Mouse (Mus musculus): ENCODE data around the gene Fam184a. TPM values are rescaled to one million over a fixed set of nuclear protein-coding genes. Genes with fewer than 3 reads are reported as not detected.
A peak's percentile ranks its signal among the peaks of the same experiment; 100 is the strongest.

Fam184a gene
- polyA plus RNA-seq, 1 experiment from 2014 or later = 8.5 TPM

- H3K36me3 ChIP-seq = no peaks in the 10 kb centered on the region
- H3K9ac ChIP-seq = peak overlapping the region; percentile 74
- peak overlapping the region; percentile 60 for H3K4me2 ChIP-seq (replicated peaks)
- H3K27ac ChIP-seq = peak overlapping the region; percentile 75
- 1% methylated on average over 67 of the region's 67 CpGs for WGBS
- no peaks in the 10 kb centered on the region for H3K27me3 ChIP-seq (replicated peaks)
- ATAC-seq (ENCODE audit: low FRiP score, low read depth) = peak; percentile 88
- H3K4me3 ChIP-seq = peak overlapping the region; percentile 76
- no peaks in the 10 kb centered on the region for H3K4me1 ChIP-seq
- H3K9me3 ChIP-seq = no peaks in the 10 kb centered on the region
Measured at GRCm38 (mm10) chr10:53629247-53629917, 121.5 kb downstream of the Fam184a start.

GRCm38 (mm10) chr10:53615850-53616616 is 134.9 kb downstream of the Fam184a start:
- H3K27ac ChIP-seq = no peak overlapping the region
- H3K9me3 ChIP-seq = no peaks in the 10 kb centered on the region
- H3K4me3 ChIP-seq = no peak overlapping the region
- H3K4me1 ChIP-seq = no peaks in the 10 kb centered on the region
- H3K36me3 ChIP-seq = peaks cover 29% of the 10 kb centered on the region
- ATAC-seq (ENCODE audit: low FRiP score, low read depth) = no peak
- H3K4me2 ChIP-seq (replicated peaks) = no peak overlapping the region
- no peaks in the 10 kb centered on the region for H3K27me3 ChIP-seq (replicated peaks)
- WGBS = 92% methylated on average over 8 of the region's 8 CpGs
- no peak overlapping the region for H3K9ac ChIP-seq

- 78% methylated on average over 1 of the region's 1 CpGs for WGBS
- Histone ChIP-seq H3K9ac (no peak overlapping the region), H3K36me3 (peaks cover 41% of the 10 kb centered on the region), H3K4me3 (no peak overlapping the region), H3K4me2 (replicated peaks) (no peak overlapping the region), H3K27ac (no peak overlapping the region), H3K27me3 (replicated peaks) (no peaks in the 10 kb centered on the region), H3K4me1 (no peaks in the 10 kb centered on the region), H3K9me3 (no peaks in the 10 kb centered on the region)
- ATAC-seq (ENCODE audit: low FRiP score, low read depth) = no peak
Measured at GRCm38 (mm10) chr10:53613955-53614354, 137.0 kb downstream of the Fam184a start.

GRCm38 (mm10) chr10:53612172-53612571 is 138.8 kb downstream of the Fam184a start:
- Histone ChIP-seq H3K9me3 (no peaks in the 10 kb centered on the region), H3K9ac (no peak overlapping the region), H3K4me1 (no peaks in the 10 kb centered on the region), H3K36me3 (peaks cover 52% of the 10 kb centered on the region), H3K4me3 (no peak overlapping the region), H3K4me2 (replicated peaks) (no peak overlapping the region), H3K27ac (no peak overlapping the region), H3K27me3 (replicated peaks) (no peaks in the 10 kb centered on the region)
- 61% methylated on average over 1 of the region's 1 CpGs for WGBS
- ATAC-seq (ENCODE audit: low FRiP score, low read depth) = no peak

GRCm38 (mm10) chr10:53608274-53608673 is 142.6 kb downstream of the Fam184a start:
- Histone ChIP-seq H3K4me3 (no peak overlapping the region), H3K4me2 (replicated peaks) (no peak overlapping the region), H3K27me3 (replicated peaks) (no peaks in the 10 kb centered on the region), H3K9me3 (no peaks in the 10 kb centered on the region), H3K27ac (no peak overlapping the region), H3K4me1 (no peaks in the 10 kb centered on the region), H3K9ac (no peak overlapping the region), H3K36me3 (peaks cover 58% of the 10 kb centered on the region)
- ATAC-seq (ENCODE audit: low FRiP score, low read depth) = no peak
- WGBS = 83% methylated on average over 2 of the region's 2 CpGs

GRCm38 (mm10) chr10:53605328-53605727 is 145.6 kb downstream of the Fam184a start:
- Histone ChIP-seq H3K27ac (no peak overlapping the region), H3K9ac (no peak overlapping the region), H3K4me3 (no peak overlapping the region), H3K4me2 (replicated peaks) (no peak overlapping the region), H3K36me3 (peaks cover 52% of the 10 kb centered on the region), H3K4me1 (no peaks in the 10 kb centered on the region), H3K27me3 (replicated peaks) (no peaks in the 10 kb centered on the region), H3K9me3 (no peaks in the 10 kb centered on the region)
- WGBS = 83% methylated on average over 2 of the region's 2 CpGs
- no peak for ATAC-seq (ENCODE audit: low FRiP score, low read depth)

GRCm38 (mm10) chr10:53598821-53599220 is 152.1 kb downstream of the Fam184a start:
- Histone ChIP-seq H3K27ac (no peak overlapping the region), H3K4me3 (peak overlapping the region; percentile 19), H3K9ac (no peak overlapping the region), H3K27me3 (replicated peaks) (no peaks in the 10 kb centered on the region), H3K4me2 (replicated peaks) (peak overlapping the region; percentile 49), H3K36me3 (peaks cover 9% of the 10 kb centered on the region; the same call in 1 of the 2 replicates), H3K9me3 (no peaks in the 10 kb centered on the region), H3K4me1 (peaks cover 9% of the 10 kb centered on the region; the same call in 1 of the 2 replicates)
- no peak for ATAC-seq (ENCODE audit: low FRiP score, low read depth)
- 57% methylated on average over 5 of the region's 5 CpGs for WGBS

GRCm38 (mm10) chr10:53597121-53597881 is 153.6 kb downstream of the Fam184a start:
- 1% methylated on average over 98 of the region's 99 CpGs for WGBS

GRCm38 (mm10) chr10:53596677-53597120 is 154.2 kb downstream of the Fam184a start, which contains the start of gene Asf1a:
TSS of gene Asf1a (plus strand) at chr10:53596757.
- no peaks in the 10 kb centered on the region for H3K27me3 ChIP-seq (replicated peaks)
- ATAC-seq (ENCODE audit: low FRiP score, low read depth) = peak; percentile 97
- H3K4me2 ChIP-seq (replicated peaks) = peak within 1 kb of the TSS; percentile 68
- H3K36me3 ChIP-seq = no peaks in the 10 kb centered on the region; the same call in 1 of the 2 replicates
- peak within 1 kb of the TSS; percentile 96 for H3K4me3 ChIP-seq
- no peaks in the 10 kb centered on the region for H3K9me3 ChIP-seq
- WGBS = under 1% methylated on average over 52 of the region's 52 CpGs
- H3K9ac ChIP-seq = peak within 1 kb of the TSS; percentile 97
- peak within 1 kb of the TSS; percentile 89 for H3K27ac ChIP-seq
- peaks cover 9% of the 10 kb centered on the region; the same call in 1 of the 2 replicates for H3K4me1 ChIP-seq

More at GRCm38 (mm10) chr10:53597121-53597881, 153.6 kb downstream of the Fam184a start:
- Histone ChIP-seq H3K36me3 (no peaks in the 10 kb centered on the region; the same call in 1 of the 2 replicates), H3K4me1 (peaks cover 9% of the 10 kb centered on the region; the same call in 1 of the 2 replicates), H3K27ac (peak overlapping the region; percentile 89), H3K9me3 (no peaks in the 10 kb centered on the region), H3K4me3 (peak overlapping the region; percentile 96), H3K27me3 (replicated peaks) (no peaks in the 10 kb centered on the region), H3K4me2 (replicated peaks) (peak overlapping the region; percentile 68), H3K9ac (peak overlapping the region; percentile 97)
- peak; percentile 54 for ATAC-seq (ENCODE audit: low FRiP score, low read depth)

GRCm38 (mm10) chr10:53595744-53596676 is 154.9 kb downstream of the Fam184a start:
- H3K9me3 ChIP-seq = no peaks in the 10 kb centered on the region
- peak overlapping the region; percentile 96 for H3K4me3 ChIP-seq
- 9% methylated on average over 27 of the region's 27 CpGs for WGBS
- H3K36me3 ChIP-seq = no peaks in the 10 kb centered on the region
- no peaks in the 10 kb centered on the region for H3K27me3 ChIP-seq (replicated peaks)
- peak overlapping the region; percentile 67 for H3K9ac ChIP-seq
- peaks cover 9% of the 10 kb centered on the region; the same call in 1 of the 2 replicates for H3K4me1 ChIP-seq
- peak overlapping the region; percentile 65 for H3K4me2 ChIP-seq (replicated peaks)
- H3K27ac ChIP-seq = peak overlapping the region; percentile 89
- ATAC-seq (ENCODE audit: low FRiP score, low read depth) = peak; percentile 93

GRCm38 (mm10) chr10:53585777-53586176 is 165.1 kb downstream of the Fam184a start:
- no peak for ATAC-seq (ENCODE audit: low FRiP score, low read depth)
- no peaks in the 10 kb centered on the region for H3K9me3 ChIP-seq
- no peak overlapping the region for H3K9ac ChIP-seq
- H3K27me3 ChIP-seq (replicated peaks) = no peaks in the 10 kb centered on the region
- H3K27ac ChIP-seq = no peak overlapping the region
- no peak overlapping the region for H3K4me3 ChIP-seq
- 27% methylated on average over 3 of the region's 3 CpGs for WGBS
- H3K4me2 ChIP-seq (replicated peaks) = no peak overlapping the region
- H3K4me1 ChIP-seq = no peaks in the 10 kb centered on the region
- no peaks in the 10 kb centered on the region for H3K36me3 ChIP-seq
